Mouse (Mus musculus): ENCODE measurements around the gene Rabgap1l. TPM values are rescaled to one million over a fixed set of nuclear protein-coding genes. Genes with fewer than 3 reads are reported as not detected.

Rabgap1l gene
- 12.2 and 12.8 TPM in 2 replicates for polyA plus RNA-seq (2014; fragmentation: Nextera tagmentation; extraction: Ambion mirVana)

DNA sequence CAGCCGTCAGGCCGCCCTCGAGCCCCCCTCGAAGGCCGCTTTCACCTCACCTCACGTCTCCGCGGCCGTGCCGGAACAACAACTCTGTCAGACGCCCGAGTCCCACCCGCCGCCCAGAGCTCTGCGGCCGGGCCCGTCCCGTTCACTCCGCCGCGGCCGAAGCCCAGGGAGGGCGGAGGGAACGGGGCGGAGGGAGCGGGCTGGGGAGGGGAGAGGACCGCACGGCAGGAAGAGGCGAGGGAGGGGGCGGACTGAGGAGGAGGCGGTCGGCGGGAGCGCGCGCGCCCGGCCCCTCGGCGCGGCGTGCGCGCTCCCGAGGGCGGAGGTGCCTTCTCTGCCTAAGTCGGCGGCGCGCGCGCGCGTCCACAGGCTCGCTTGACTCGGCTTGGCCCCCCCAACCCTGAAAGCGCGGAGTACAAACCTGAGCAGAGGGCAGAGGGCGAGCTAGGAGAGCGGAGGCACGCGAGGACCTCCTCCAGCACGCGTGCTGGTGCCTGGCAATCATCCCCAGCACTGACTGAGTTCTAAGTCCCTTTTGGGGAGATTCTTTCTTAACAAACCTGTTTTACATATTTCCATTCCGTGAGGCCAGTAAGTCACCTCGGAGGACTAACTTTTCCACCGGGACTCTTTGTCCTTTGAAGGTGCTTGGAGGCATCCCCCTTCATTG lies at the start of gene Rabgap1l:
TSS of gene Rabgap1l (minus strand) at position 526 of the 670 bp plus-strand sequence.
- Histone ChIP-seq H3K4me1 (ENCODE audit: control insufficient read depth, insufficient read depth, low read length) (no peaks in the 10 kb centered on the region), H3K4me2 (peak within 1 kb of the TSS; percentile 96), H3K27me3 (ENCODE audit: control insufficient read depth, insufficient read depth, low read length) (no peaks in the 10 kb centered on the region), H3K9ac (ENCODE audit: low read length) (peak within 1 kb of the TSS; percentile 71), H3K4me3 (ENCODE audit: low read depth, low read length) (peak within 1 kb of the TSS; percentile 70), H3K27ac (ENCODE audit: low read depth, low read length) (no peak within 1 kb of the TSS), H3K36me3 (ENCODE audit: control insufficient read depth, insufficient read depth, low read length) (no peaks in the 10 kb centered on the region), H3K9me3 (ENCODE audit: control insufficient read depth, low read length) (no peaks in the 10 kb centered on the region)
- under 1% methylated on average over 60 of the region's 67 CpGs for WGBS
- ATAC-seq (ENCODE audit: low FRiP score): peak; percentile 98
- peak; percentile 99 for DNase-seq (ENCODE audit: low spot score, missing footprints)

DNA sequence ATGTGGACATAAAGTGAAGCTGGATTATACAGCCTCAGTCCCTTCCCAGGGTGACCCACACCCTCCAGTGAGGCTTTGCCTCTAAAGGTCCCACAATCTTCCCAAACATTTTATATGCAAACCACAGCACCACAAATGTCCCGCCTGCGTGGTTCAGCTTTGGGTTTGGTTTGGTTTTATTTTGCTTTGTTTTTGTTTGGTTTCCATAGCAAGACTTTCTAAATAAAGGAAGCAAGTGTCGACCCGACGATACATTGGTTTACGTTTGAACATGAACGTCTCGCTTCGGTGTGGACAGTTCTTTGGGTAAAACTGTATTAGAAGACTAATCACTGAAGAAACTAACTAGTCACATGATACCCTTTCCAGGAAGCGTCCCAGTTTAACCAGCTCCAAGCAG lies 49.6 kb upstream of the Rabgap1l start:
- Histone ChIP-seq H3K36me3 (ENCODE audit: control insufficient read depth, insufficient read depth, low read length) (no peaks in the 10 kb centered on the region), H3K27ac (ENCODE audit: low read depth, low read length) (no peak overlapping the region), H3K9me3 (ENCODE audit: control insufficient read depth, low read length) (no peaks in the 10 kb centered on the region), H3K4me1 (ENCODE audit: control insufficient read depth, insufficient read depth, low read length) (no peaks in the 10 kb centered on the region), H3K27me3 (ENCODE audit: control insufficient read depth, insufficient read depth, low read length) (no peaks in the 10 kb centered on the region), H3K4me3 (ENCODE audit: low read depth, low read length) (no peak overlapping the region), H3K9ac (ENCODE audit: low read length) (no peak overlapping the region), H3K4me2 (no peak overlapping the region)
- DNase-seq (ENCODE audit: low spot score, missing footprints): no peak
- no peak for ATAC-seq (ENCODE audit: low FRiP score)
- 92% methylated on average over 10 of the region's 10 CpGs for WGBS

DNA sequence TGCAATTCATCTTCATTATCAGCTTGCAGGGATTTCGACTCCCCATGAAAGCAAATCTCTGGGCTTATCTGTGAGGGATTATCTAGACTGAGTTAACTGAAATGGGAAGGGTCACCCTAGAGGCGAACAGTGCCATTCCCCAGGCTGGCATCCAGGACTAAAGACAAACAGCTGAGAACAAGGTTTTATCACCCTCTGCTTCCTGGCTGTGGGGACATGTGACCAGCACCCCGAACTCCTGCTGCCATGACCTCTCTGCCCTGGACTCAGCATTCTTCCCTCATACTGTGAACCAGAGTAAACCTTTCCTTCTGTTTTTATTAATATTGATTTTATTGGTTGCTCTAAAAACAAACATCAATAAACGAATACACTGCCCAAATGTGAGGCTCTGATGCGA lies 47.6 kb upstream of the Rabgap1l start:
- Histone ChIP-seq H3K36me3 (ENCODE audit: control insufficient read depth, insufficient read depth, low read length) (no peaks in the 10 kb centered on the region), H3K9ac (ENCODE audit: low read length) (no peak overlapping the region), H3K4me3 (ENCODE audit: low read depth, low read length) (no peak overlapping the region), H3K9me3 (ENCODE audit: control insufficient read depth, low read length) (no peaks in the 10 kb centered on the region), H3K27ac (ENCODE audit: low read depth, low read length) (no peak overlapping the region), H3K4me1 (ENCODE audit: control insufficient read depth, insufficient read depth, low read length) (no peaks in the 10 kb centered on the region), H3K27me3 (ENCODE audit: control insufficient read depth, insufficient read depth, low read length) (no peaks in the 10 kb centered on the region), H3K4me2 (no peak overlapping the region)
- WGBS: 76% methylated on average over 5 of the region's 5 CpGs
- ATAC-seq (ENCODE audit: low FRiP score) (no peak), DNase-seq (ENCODE audit: low spot score, missing footprints) (no peak)

DNA sequence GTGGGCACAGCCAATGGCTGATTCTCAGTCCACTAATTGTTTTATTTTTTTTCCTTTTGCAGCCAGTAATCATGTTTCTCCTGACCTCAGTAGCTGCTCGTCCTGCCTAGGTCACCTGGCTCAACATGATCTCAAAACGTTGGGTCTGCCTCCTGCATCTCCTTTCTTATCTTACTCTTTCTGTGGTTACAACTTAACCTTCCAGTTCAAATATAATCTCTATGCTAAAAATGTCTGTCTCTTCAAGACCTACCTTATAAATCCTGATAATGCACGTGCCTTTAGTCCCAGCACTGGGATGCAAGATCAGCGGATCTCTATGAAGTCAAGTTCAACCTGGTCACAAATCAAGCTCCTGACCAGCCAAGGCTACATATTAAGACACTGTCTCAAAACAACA lies 46.1 kb upstream of the Rabgap1l start:
- no peaks in the 10 kb centered on the region for H3K36me3 ChIP-seq (ENCODE audit: control insufficient read depth, insufficient read depth, low read length)
- no peaks in the 10 kb centered on the region for H3K4me1 ChIP-seq (ENCODE audit: control insufficient read depth, insufficient read depth, low read length)
- no peak overlapping the region for H3K9ac ChIP-seq (ENCODE audit: low read length)
- ATAC-seq (ENCODE audit: low FRiP score) (no peak), DNase-seq (ENCODE audit: low spot score, missing footprints) (no peak)
- H3K4me2 ChIP-seq: no peak overlapping the region
- no peaks in the 10 kb centered on the region for H3K27me3 ChIP-seq (ENCODE audit: control insufficient read depth, insufficient read depth, low read length)
- H3K27ac ChIP-seq (ENCODE audit: low read depth, low read length): no peak overlapping the region
- no peak overlapping the region for H3K4me3 ChIP-seq (ENCODE audit: low read depth, low read length)
- WGBS: 83% methylated on average over 4 of the region's 4 CpGs
- no peaks in the 10 kb centered on the region for H3K9me3 ChIP-seq (ENCODE audit: control insufficient read depth, low read length)

DNA sequence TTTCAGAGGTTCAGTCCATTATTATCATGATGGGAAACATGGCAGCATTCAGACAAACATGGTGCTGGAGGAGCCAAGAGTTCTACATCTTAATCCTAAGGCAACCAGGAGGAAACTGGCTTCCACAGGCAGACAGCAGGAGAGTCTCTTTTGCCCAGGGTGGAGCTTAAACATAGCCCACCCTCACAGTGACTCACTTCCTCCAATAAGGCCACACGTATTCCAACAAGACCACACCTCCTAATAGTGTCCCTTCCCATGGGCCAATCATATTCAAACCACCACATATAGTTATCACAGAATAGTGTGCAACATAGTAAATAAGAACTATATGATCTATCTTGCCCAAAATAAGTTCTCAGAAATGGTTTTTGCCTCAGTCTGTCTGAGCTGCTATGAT lies 41.4 kb upstream of the Rabgap1l start:
- ATAC-seq (ENCODE audit: low FRiP score): no peak
- H3K4me1 ChIP-seq (ENCODE audit: control insufficient read depth, insufficient read depth, low read length): no peaks in the 10 kb centered on the region
- H3K27me3 ChIP-seq (ENCODE audit: control insufficient read depth, insufficient read depth, low read length): no peaks in the 10 kb centered on the region
- no peak overlapping the region for H3K4me3 ChIP-seq (ENCODE audit: low read depth, low read length)
- no peak overlapping the region for H3K9ac ChIP-seq (ENCODE audit: low read length)
- H3K9me3 ChIP-seq (ENCODE audit: control insufficient read depth, low read length): no peaks in the 10 kb centered on the region
- 85% methylated on average over 1 of the region's 1 CpGs for WGBS
- no peak for DNase-seq (ENCODE audit: low spot score, missing footprints)
- H3K36me3 ChIP-seq (ENCODE audit: control insufficient read depth, insufficient read depth, low read length): no peaks in the 10 kb centered on the region
- H3K4me2 ChIP-seq: no peak overlapping the region
- H3K27ac ChIP-seq (ENCODE audit: low read depth, low read length): no peak overlapping the region

DNA sequence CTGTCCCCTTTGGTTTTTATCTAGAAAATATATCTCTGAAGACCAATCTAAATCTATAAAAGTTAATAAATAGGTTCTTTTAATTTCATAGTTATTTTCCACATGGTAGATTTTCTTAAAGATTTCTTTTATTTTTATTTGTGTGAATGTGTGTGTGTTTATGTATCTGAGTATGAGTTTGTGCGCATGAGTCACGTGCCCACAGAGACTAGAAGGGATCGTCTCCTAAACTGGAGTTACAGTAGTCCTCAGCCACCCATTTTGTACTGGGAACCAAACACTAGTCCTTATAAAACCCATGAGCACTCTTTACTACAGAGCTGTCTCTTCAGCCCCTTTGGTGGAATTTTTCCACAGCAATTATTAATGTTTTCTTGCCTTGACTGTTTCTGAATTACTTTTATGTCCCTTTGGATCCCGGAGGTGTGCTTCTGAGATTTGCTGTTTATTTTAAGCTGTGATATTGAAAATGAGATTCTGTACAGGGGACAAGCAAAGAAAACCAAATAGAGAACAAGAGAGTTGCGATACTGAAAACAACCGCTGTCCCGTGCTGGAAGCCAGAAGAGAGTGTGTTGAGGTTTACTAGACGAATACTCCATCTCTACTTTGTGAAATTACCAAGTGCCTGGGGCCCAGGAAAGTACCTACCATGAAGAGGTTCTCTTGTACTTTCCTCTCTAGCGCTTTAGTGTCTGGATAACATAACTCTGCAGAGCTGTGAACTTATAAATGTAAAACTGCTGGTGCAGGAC lies 39.4 kb upstream of the Rabgap1l start:
- no peak overlapping the region for H3K9ac ChIP-seq (ENCODE audit: low read length)
- no peak overlapping the region for H3K4me3 ChIP-seq (ENCODE audit: low read depth, low read length)
- no peaks in the 10 kb centered on the region for H3K36me3 ChIP-seq (ENCODE audit: control insufficient read depth, insufficient read depth, low read length)
- no peaks in the 10 kb centered on the region for H3K27me3 ChIP-seq (ENCODE audit: control insufficient read depth, insufficient read depth, low read length)
- H3K9me3 ChIP-seq (ENCODE audit: control insufficient read depth, low read length): no peaks in the 10 kb centered on the region
- DNase-seq (ENCODE audit: low spot score, missing footprints): no peak
- H3K4me1 ChIP-seq (ENCODE audit: control insufficient read depth, insufficient read depth, low read length): no peaks in the 10 kb centered on the region
- ATAC-seq (ENCODE audit: low FRiP score): no peak
- H3K4me2 ChIP-seq: no peak overlapping the region
- WGBS: 93% methylated on average over 9 of the region's 9 CpGs
- no peak overlapping the region for H3K27ac ChIP-seq (ENCODE audit: low read depth, low read length)

DNA sequence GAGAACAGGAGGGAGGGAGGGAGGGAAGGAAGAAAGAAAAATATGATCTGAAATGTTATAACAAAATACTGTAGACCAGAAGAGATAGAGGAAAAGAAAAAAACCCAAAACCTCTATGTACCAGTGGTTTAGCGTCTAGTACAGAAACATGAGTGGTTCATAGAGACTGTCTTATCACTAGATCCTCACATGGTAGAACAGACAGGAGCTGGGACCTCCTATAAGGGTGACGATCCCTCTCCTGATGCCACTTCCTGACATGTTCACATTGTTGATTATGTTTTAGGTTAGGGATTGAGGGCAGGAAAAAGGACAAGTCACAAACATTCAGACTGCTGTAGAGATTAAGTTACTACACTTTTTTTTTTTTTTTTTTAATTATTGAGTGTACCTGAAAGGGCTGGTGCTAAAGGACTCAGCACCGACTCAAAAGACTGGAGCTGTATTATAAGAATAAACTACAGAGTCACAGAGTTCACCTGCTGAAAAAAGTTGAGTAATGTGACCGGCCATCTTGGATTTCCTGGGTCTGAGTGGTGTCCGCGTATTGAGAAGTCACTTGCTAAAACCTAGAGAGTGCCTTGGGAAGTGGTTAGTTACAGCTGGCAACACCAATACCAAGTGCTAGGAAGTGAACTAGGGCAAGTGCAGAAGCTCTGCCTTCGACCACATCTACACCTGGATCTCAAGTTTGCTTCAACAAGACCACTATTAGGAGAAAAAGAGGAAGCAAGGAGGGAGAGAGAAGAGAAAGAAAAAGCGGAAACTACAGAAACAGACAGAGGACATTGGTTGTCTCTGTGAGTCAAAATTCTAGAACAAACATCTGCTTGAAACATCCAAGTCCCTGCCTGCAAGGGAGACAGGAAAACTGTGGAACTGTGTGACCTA lies 37.8 kb upstream of the Rabgap1l start:
- Histone ChIP-seq H3K36me3 (ENCODE audit: control insufficient read depth, insufficient read depth, low read length) (no peaks in the 10 kb centered on the region), H3K27me3 (ENCODE audit: control insufficient read depth, insufficient read depth, low read length) (no peaks in the 10 kb centered on the region), H3K4me1 (ENCODE audit: control insufficient read depth, insufficient read depth, low read length) (no peaks in the 10 kb centered on the region), H3K27ac (ENCODE audit: low read depth, low read length) (no peak overlapping the region), H3K9me3 (ENCODE audit: control insufficient read depth, low read length) (no peaks in the 10 kb centered on the region), H3K4me2 (no peak overlapping the region), H3K9ac (ENCODE audit: low read length) (no peak overlapping the region), H3K4me3 (ENCODE audit: low read depth, low read length) (no peak overlapping the region)
- ATAC-seq (ENCODE audit: low FRiP score) (no peak), DNase-seq (ENCODE audit: low spot score, missing footprints) (no peak)
- WGBS: 87% methylated on average over 8 of the region's 8 CpGs

DNA sequence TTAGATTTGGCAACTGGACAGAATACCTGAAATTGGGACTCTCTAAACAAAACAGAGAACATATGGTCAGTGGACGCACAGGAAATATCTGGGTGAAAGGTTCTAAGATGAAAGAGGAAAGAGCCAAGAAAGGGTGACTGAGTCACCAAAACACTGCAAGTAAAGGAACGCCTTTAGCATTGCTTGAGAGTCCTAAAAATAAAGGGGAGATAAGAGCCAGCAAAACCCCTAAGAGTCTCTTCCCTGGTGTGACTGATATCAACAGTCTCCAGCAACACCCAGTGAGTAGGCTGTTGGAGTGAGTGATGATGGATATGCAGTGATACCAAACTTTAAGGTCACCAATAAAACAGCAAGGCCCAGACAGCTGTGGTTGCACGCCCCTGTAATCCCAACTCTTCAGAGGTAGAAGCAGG lies 32.4 kb upstream of the Rabgap1l start:
- Histone ChIP-seq H3K27me3 (ENCODE audit: control insufficient read depth, insufficient read depth, low read length) (no peaks in the 10 kb centered on the region), H3K27ac (ENCODE audit: low read depth, low read length) (no peak overlapping the region), H3K9ac (ENCODE audit: low read length) (no peak overlapping the region), H3K4me2 (no peak overlapping the region), H3K9me3 (ENCODE audit: control insufficient read depth, low read length) (no peaks in the 10 kb centered on the region), H3K4me3 (ENCODE audit: low read depth, low read length) (no peak overlapping the region), H3K4me1 (ENCODE audit: control insufficient read depth, insufficient read depth, low read length) (no peaks in the 10 kb centered on the region), H3K36me3 (ENCODE audit: control insufficient read depth, insufficient read depth, low read length) (no peaks in the 10 kb centered on the region)
- no peak for DNase-seq (ENCODE audit: low spot score, missing footprints)
- 81% methylated on average over 3 of the region's 3 CpGs for WGBS
- no peak for ATAC-seq (ENCODE audit: low FRiP score)

DNA sequence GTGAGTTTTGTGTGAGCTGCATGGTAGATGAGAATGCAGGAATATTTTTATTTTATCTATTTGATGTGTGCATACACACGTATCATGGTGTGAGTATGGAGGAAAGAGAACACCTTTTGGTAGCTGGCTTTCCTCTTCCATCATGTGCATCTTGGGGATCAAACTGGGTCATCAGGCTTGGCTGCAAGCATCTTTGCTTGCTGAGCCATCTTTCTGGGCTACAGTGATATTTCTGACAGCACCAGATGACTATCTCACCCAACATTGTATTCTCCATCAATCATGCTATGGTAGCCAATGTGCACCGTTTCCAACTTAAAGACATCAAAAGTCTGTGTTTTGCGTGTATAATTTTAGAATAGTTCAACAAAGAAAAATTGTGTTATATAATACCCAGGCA lies 30.6 kb upstream of the Rabgap1l start:
- 94% methylated on average over 3 of the region's 3 CpGs for WGBS
- Histone ChIP-seq H3K4me1 (ENCODE audit: control insufficient read depth, insufficient read depth, low read length) (no peaks in the 10 kb centered on the region), H3K9ac (ENCODE audit: low read length) (no peak overlapping the region), H3K9me3 (ENCODE audit: control insufficient read depth, low read length) (no peaks in the 10 kb centered on the region), H3K36me3 (ENCODE audit: control insufficient read depth, insufficient read depth, low read length) (no peaks in the 10 kb centered on the region), H3K4me3 (ENCODE audit: low read depth, low read length) (no peak overlapping the region), H3K27me3 (ENCODE audit: control insufficient read depth, insufficient read depth, low read length) (no peaks in the 10 kb centered on the region), H3K27ac (ENCODE audit: low read depth, low read length) (no peak overlapping the region), H3K4me2 (no peak overlapping the region)
- no peak for ATAC-seq (ENCODE audit: low FRiP score)
- no peak for DNase-seq (ENCODE audit: low spot score, missing footprints)
